Mouse (Mus musculus) lung, adult 2 months (tissue): ENCODE data around the gene Plagl1. TPM values are rescaled to one million over a fixed set of nuclear protein-coding genes. Genes with fewer than 3 reads are reported as not detected.

Experiments used
- DNase-seq: peaks from one replicate; pipeline ENCODE4 v3.0.0; 2022
- H3K4me1 ChIP-seq: fragments of 200-500 bp; 2 replicates; pipeline ENCODE4 v1.6.1; 2011; ENCODE audit warnings: low read length; ENCODE audit not compliant: control insufficient read depth, insufficient read depth
- H3K4me3 ChIP-seq: fragments of 200-500 bp; replicated peaks from 2 replicates; pipeline ENCODE3; 2011; ENCODE audit warnings: low read depth, mild to moderate bottlenecking, control low read depth, low read length; ENCODE audit errors: extremely low read depth
- CTCF ChIP-seq: fragments of 200-500 bp; IDR thresholded peaks from 2 replicates; pipeline ENCODE4 v1.5.1; 2011; ENCODE audit warnings: mild to moderate bottlenecking, low read length, control low read depth; ENCODE audit not compliant: insufficient read depth
- POLR2A ChIP-seq: fragments of 200-500 bp; IDR thresholded peaks from 2 replicates; pipeline ENCODE4 v1.6.1; 2011; ENCODE audit warnings: low read depth, mild to moderate bottlenecking, control low read depth, low read length, borderline replicate concordance; ENCODE audit errors: extremely low read depth
- WGBS: fragments of 180-500 bp; shearing (Covaris S2); methylation state at CpG from one replicate; pipeline ENCODE4 v1.1.7; 2018; 5-methylcytosine and 5-hydroxymethylcytosine counted together
- polyA plus RNA-seq: library from polyadenylated mRNA; depleted of rRNA; stranded (reverse); fragments of >200 nt; gene quantifications from 2 replicates; pipeline ENCODE4 v1.2.3, GENCODE M21; 2012

Plagl1 gene
- polyA plus RNA-seq, 1 experiment: 35.3 TPM

- no peak for DNase-seq
- TF ChIP-seq CTCF: no peak
- TF ChIP-seq POLR2A: no peak
- Histone ChIP-seq H3K4me1 (no peaks in the 10 kb centered on the region), H3K4me3 (no peak overlapping the region)
- WGBS: 81% methylated on average over 5 of the region's 5 CpGs
Measured at GRCm38 (mm10) chr10:13039637-13040174, 20.6 kb upstream of the Plagl1 start.

GRCm38 (mm10) chr10:13044659-13045058 lies 15.6 kb upstream of the Plagl1 start:
- Histone ChIP-seq H3K4me1 (no peaks in the 10 kb centered on the region), H3K4me3 (no peak overlapping the region)
- no peak for DNase-seq
- WGBS: 82% methylated on average over 11 of the region's 11 CpGs
- TF ChIP-seq CTCF (no peak), POLR2A (no peak)

GRCm38 (mm10) chr10:13047816-13048215 lies 12.5 kb upstream of the Plagl1 start:
- Histone ChIP-seq H3K4me1 (no peaks in the 10 kb centered on the region), H3K4me3 (no peak overlapping the region)
- 26% methylated on average over 4 of the region's 4 CpGs for WGBS
- TF ChIP-seq CTCF (no peak), POLR2A (no peak)
- no peak for DNase-seq

- TF ChIP-seq POLR2A: no peak
- no peak for TF ChIP-seq CTCF
- no peak for DNase-seq
- WGBS: 74% methylated on average over 6 of the region's 6 CpGs
- H3K4me1 ChIP-seq: no peaks in the 10 kb centered on the region
- H3K4me3 ChIP-seq: no peak overlapping the region
Measured at GRCm38 (mm10) chr10:13056863-13057381, 3.4 kb upstream of the Plagl1 start.

- no peak for DNase-seq
- no peak overlapping the region for H3K4me3 ChIP-seq
- 14% methylated on average over 46 of the region's 46 CpGs for WGBS
- no peaks in the 10 kb centered on the region for H3K4me1 ChIP-seq
- TF ChIP-seq POLR2A (no peak), CTCF (no peak)
Measured at GRCm38 (mm10) chr10:13060821-13061671, 742 bp downstream of the Plagl1 start.

GRCm38 (mm10) chr10:13062373-13062772 lies 2.1 kb downstream of the Plagl1 start:
- DNase-seq: no peak
- TF ChIP-seq CTCF: no peak
- TF ChIP-seq POLR2A: no peak
- WGBS: 50% methylated on average over 8 of the region's 8 CpGs
- no peaks in the 10 kb centered on the region for H3K4me1 ChIP-seq
- H3K4me3 ChIP-seq: no peak overlapping the region

DNA sequence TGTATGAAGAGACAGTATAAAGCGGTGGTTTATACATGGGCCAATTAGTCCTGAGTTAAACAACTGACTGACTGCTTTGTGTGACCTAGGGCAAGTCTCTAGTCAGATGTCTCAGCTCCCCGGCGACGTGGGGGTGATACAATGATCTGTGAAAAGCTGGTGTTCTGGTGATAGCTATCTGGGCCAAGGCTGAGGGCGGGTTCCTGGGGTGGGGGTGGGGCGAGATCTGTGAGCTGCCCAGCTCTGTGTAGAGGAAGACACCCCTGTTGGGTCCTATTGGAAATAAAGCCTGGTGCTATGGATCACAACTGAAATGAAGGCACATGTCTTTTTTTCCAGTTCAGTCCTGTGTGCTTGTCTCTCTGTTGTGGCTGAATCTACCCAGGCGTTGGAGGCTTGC lies 3.2 kb downstream of the Plagl1 start:
- H3K4me3 ChIP-seq: no peak overlapping the region
- 54% methylated on average over 7 of the region's 7 CpGs for WGBS
- no peaks in the 10 kb centered on the region for H3K4me1 ChIP-seq
- DNase-seq: no peak
- TF ChIP-seq CTCF (no peak), POLR2A (no peak)

DNA sequence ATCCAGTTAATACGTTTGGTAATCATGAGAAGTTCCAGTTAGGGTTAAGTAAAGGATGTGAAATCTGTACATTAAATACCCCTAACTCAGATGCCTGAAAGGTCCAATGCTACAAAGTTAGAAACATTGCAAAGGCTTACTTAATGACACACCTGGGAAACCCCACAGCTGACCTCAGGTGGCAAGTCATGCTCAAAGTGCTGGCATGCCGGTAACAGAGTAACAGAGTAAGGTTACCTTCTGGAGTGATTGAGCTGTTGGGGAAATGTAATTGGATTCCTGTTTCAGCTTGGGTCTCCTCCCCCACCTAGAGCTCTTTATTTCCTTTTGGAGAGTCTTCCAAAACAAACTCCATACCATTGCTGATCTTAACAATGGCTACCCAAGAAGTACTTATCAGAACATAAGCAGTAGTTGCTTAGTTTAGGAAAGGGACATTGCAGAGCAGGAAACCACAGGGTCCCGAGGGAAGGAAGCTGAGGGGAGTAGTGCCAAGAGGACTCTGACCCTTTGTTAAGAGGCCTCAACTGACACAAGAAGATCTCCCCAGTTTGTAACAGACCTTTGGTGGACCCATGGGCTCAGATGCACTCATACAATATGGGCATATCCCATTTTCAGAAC lies 4.9 kb downstream of the Plagl1 start:
- DNase-seq: no peak
- TF ChIP-seq CTCF (no peak), POLR2A (no peak)
- H3K4me3 ChIP-seq: no peak overlapping the region
- H3K4me1 ChIP-seq: no peaks in the 10 kb centered on the region
- 45% methylated on average over 3 of the region's 3 CpGs for WGBS

DNA sequence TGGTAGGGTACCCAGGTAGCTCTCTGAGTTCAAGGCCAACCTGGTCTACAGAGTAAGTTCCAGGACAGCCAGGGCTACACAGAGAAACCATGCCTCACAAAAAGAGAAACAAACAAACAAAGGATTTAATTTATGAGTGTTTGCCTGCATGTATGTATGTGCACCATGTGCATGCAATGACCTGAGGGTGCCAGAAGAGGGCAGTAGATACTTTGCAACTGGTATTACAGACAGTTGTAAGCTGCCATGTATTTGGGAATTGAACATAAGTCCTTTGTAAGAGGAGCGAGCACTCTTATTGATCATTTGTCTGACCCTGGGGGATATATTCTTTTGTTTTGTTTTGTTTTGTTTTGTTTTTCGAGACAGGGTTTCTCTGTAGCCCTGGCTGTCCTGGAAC lies 10.7 kb downstream of the Plagl1 start:
- no peak overlapping the region for H3K4me3 ChIP-seq
- H3K4me1 ChIP-seq: no peaks in the 10 kb centered on the region
- TF ChIP-seq CTCF: no peak
- no peak for TF ChIP-seq POLR2A
- WGBS: 95% methylated on average over 2 of the region's 2 CpGs
- DNase-seq: no peak
